Mouse (Mus musculus) kidney, adult 8-10 months (tissue): ENCODE data around the gene Fbxw16.
"Not testable (repeated sequence)": the region's sequence is repeated elsewhere in the genome, so short reads cannot be mapped to it uniquely, and the experiment has no call there.

Source experiments
- DNase-seq, 2 experiments: peaks; one replicate each; pipeline ENCODE4 v3.0.0; 2022

The Fbxw16 gene

GRCm38 (mm10) chr9:109449040-109449439 lies at the start of gene Fbxw16:
TSS of gene Fbxw16 (minus strand) at chr9:109449140.
- no peak for DNase-seq

DNA sequence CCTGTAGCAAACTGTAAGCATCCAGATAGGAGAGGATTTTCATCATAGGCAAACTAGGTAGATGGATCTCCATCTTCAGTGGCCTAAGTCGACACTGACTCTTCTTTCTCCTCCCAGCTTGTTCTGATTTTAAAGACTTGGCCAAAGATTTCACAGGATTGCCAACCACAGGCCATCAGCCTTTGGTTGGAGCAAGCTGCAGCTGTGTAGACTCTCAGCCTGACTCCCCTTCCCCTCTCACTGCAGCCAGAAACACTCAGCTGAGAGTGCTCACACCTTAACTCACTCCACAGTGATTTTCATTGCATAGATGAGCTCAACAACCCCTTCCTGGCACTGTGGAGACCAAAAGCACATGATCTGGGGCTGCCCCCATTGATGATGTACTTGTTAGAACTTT lies 46.8 kb upstream of the Fbxw16 start, which contains the start of gene Fbxw19:
Gene Fbxw19 (minus strand): TSS at position 101 of the 400 bp plus-strand sequence.
- DNase-seq: not testable (repeated sequence)

DNA sequence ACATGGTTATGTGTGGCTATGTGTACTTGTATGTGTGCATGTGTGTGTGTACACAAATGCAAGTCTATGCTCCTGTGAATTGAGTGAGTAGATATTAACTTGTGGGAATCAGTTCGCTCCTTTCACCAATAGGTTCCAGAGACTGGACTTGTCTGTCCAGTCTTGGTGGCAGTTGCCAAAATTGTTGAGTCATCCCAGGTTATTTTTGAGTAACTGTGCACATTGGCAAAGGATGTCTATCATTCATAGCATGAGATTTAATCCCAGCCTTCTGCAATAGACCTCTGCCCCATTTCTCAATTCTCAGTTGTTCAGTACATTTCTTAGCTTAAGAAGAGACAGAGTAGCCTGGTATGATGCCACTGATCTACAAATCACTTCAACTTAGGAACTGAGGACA lies 16.0 kb downstream of the Fbxw16 start:
- DNase-seq: no peak

DNA sequence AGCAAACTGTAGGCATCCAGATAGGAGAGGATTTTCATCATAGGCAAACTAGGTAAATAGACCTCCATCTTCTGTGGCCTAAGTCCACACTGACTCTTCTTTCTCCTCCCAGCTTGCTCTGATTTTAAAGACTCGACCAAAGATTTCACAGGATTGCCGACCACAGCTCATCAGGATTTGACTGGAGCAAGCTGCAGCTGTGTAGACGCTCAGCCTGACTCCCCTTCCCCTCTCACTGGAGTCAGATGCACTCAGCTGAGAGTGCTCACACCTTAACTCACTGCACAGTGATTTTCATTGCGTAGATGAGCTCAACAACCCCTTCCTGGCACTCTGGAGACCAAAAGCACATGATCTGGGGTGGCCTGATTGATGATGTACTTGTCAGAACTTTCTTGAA lies 44.7 kb downstream of the Fbxw16 start, which contains the start of gene Fbxw22:
Gene Fbxw22 (minus strand): TSS at position 101 of the 400 bp plus-strand sequence.
- DNase-seq: not testable (repeated sequence)
